Mouse (Mus musculus) stomach, postnatal 0 days (tissue): Measurements from ENCODE around the gene 1700001P01Rik.
"Not testable (repeated sequence)": the region's sequence is repeated elsewhere in the genome, so short reads cannot be mapped to it uniquely, and the experiment has no call there.

Experiments
- CTCF ChIP-seq: IDR thresholded peaks from 2 replicates; pipeline ENCODE4 v1.5.1; 2016; ENCODE audit warnings: antibody characterized with exemption, low read depth, mild to moderate bottlenecking, moderate library complexity
- EP300 ChIP-seq: optimal IDR thresholded peaks from 2 replicates; pipeline ENCODE3; 2016; ENCODE audit warnings: antibody characterized with exemption

GRCm38 (mm10) chr11:97790778-97791438 lies 15.2 kb upstream of the 1700001P01Rik start:
- TF ChIP-seq CTCF, EP300: not testable (repeated sequence)
